Mouse (Mus musculus) cerebellum, postnatal 36 days (tissue): ENCODE data around the gene Samd4.

Source experiments
- DNase-seq, 2 experiments: peaks; one replicate each; pipeline ENCODE4 v3.0.0; 2021 to 2022; ENCODE audit warnings: mixed read lengths in 2 of 2

Samd4 gene

GRCm38 (mm10) chr14:47000786-47001761, 118.4 kb downstream of the Samd4 start:
- DNase-seq, result no peak

- peak; percentile 38 to 40 for DNase-seq
Measured at GRCm38 (mm10) chr14:47004161-47004560, 121.5 kb downstream of the Samd4 start.

- DNase-seq, result no peak
Measured at GRCm38 (mm10) chr14:47011171-47012139, 128.8 kb downstream of the Samd4 start.

- DNase-seq, result no peak
Measured at GRCm38 (mm10) chr14:47015618-47016017, 133.0 kb downstream of the Samd4 start.

GRCm38 (mm10) chr14:47017658-47018057, 135.0 kb downstream of the Samd4 start:
- no peak for DNase-seq

GRCm38 (mm10) chr14:47020886-47021285, 138.2 kb downstream of the Samd4 start:
- no peak for DNase-seq

- DNase-seq, result no peak
Measured at GRCm38 (mm10) chr14:47023529-47023928, 140.9 kb downstream of the Samd4 start.

GRCm38 (mm10) chr14:47027431-47028118, 144.9 kb downstream of the Samd4 start:
- DNase-seq, result no peak

GRCm38 (mm10) chr14:47031542-47031941, 148.9 kb downstream of the Samd4 start:
- no peak for DNase-seq

GRCm38 (mm10) chr14:47032140-47032539, 149.5 kb downstream of the Samd4 start:
- no peak for DNase-seq

- DNase-seq, result no peak
Measured at GRCm38 (mm10) chr14:47033423-47033822, 150.8 kb downstream of the Samd4 start.

- DNase-seq, result no peak
Measured at GRCm38 (mm10) chr14:47041699-47042098, 159.0 kb downstream of the Samd4 start.

- no peak for DNase-seq
Measured at GRCm38 (mm10) chr14:47049051-47049450, 166.4 kb downstream of the Samd4 start.

GRCm38 (mm10) chr14:47051743-47052610, 169.3 kb downstream of the Samd4 start:
- DNase-seq, result no peak

- DNase-seq, result no peak
Measured at GRCm38 (mm10) chr14:47053101-47053500, 170.4 kb downstream of the Samd4 start.

GRCm38 (mm10) chr14:47053824-47054223, 171.2 kb downstream of the Samd4 start:
- no peak for DNase-seq

- no peak for DNase-seq
Measured at GRCm38 (mm10) chr14:47058969-47059368, 176.3 kb downstream of the Samd4 start.

- no peak for DNase-seq
Measured at GRCm38 (mm10) chr14:47065067-47065466, 182.4 kb downstream of the Samd4 start.

GRCm38 (mm10) chr14:47066901-47067300, 184.2 kb downstream of the Samd4 start:
- DNase-seq, result no peak

- DNase-seq, result peak; percentile 19 to 29
Measured at GRCm38 (mm10) chr14:47074045-47074666, 191.5 kb downstream of the Samd4 start.
